Mouse (Mus musculus): Measurements from ENCODE around the gene Stom. TPM values are rescaled to one million over a fixed set of nuclear protein-coding genes. Genes with fewer than 3 reads are reported as not detected.

Stom gene
- 42.2 and 42.7 TPM in 2 replicates for polyA plus RNA-seq (2016; fragmentation: Nextera tagmentation; extraction: Ambion mirVana)

GRCm38 (mm10) chr2:35336388-35337280 lies at the start of gene Stom:
Gene Stom (minus strand): TSS chr2:35336976.
- Histone ChIP-seq H3K27ac (ENCODE audit: poor library complexity, severe bottlenecking) (peak within 1 kb of the TSS; percentile 90), H3K4me2 (peak within 1 kb of the TSS; percentile 96), H3K4me1 (replicated peaks) (peaks cover 16% of the 10 kb centered on the region), H3K9ac (peak within 1 kb of the TSS; percentile 83), H3K36me3 (no peaks in the 10 kb centered on the region), H3K4me3 (peak within 1 kb of the TSS; percentile 78), H3K9me3 (replicated peaks) (no peaks in the 10 kb centered on the region), H3K27me3 (replicated peaks) (no peaks in the 10 kb centered on the region)
- peak; percentile 98 for ATAC-seq (ENCODE audit: insufficient number of reproducible peaks, low FRiP score)
- 0% methylated on average over 45 of the region's 45 CpGs for WGBS

GRCm38 (mm10) chr2:35385441-35385871 lies 48.7 kb upstream of the Stom start:
- peaks cover 5% of the 10 kb centered on the region; the same call in 1 of the 2 replicates for H3K9me3 ChIP-seq (replicated peaks)
- H3K4me2 ChIP-seq, result no peak overlapping the region
- H3K27ac ChIP-seq (ENCODE audit: poor library complexity, severe bottlenecking), result no peak overlapping the region
- H3K4me3 ChIP-seq, result no peak overlapping the region
- H3K27me3 ChIP-seq (replicated peaks), result no peaks in the 10 kb centered on the region
- no peaks in the 10 kb centered on the region for H3K36me3 ChIP-seq
- no peak overlapping the region for H3K9ac ChIP-seq
- H3K4me1 ChIP-seq (replicated peaks), result peaks cover 6% of the 10 kb centered on the region; the same call in 1 of the 2 replicates
- ATAC-seq (ENCODE audit: insufficient number of reproducible peaks, low FRiP score), result no peak
- WGBS, result 65% methylated on average over 9 of the region's 9 CpGs

DNA sequence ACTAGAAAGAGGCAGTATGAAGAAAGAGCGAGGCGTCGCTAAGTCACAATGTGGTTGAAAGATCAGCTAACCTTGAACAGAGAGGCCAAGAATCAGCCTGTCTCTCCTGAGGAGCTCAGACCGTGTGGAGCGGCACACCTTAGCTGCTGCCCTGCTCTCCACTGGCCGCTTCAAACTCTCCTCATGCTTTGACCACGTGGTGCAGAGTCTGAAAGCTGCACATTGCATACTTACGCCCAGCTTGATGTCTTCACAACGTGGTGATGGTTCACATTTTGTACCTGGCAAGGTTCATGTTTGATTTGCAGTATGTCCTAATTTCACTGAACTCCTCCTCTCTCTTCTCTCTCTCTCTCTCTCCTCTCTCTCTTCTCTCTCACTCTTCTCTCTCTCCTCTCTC lies 42.5 kb upstream of the Stom start:
- Histone ChIP-seq H3K9me3 (replicated peaks) (no peaks in the 10 kb centered on the region), H3K9ac (no peak overlapping the region), H3K36me3 (no peaks in the 10 kb centered on the region), H3K27me3 (replicated peaks) (no peaks in the 10 kb centered on the region), H3K27ac (ENCODE audit: poor library complexity, severe bottlenecking) (no peak overlapping the region), H3K4me3 (no peak overlapping the region), H3K4me1 (replicated peaks) (no peaks in the 10 kb centered on the region), H3K4me2 (no peak overlapping the region)
- no peak for ATAC-seq (ENCODE audit: insufficient number of reproducible peaks, low FRiP score)
- WGBS, result 66% methylated on average over 9 of the region's 9 CpGs

DNA sequence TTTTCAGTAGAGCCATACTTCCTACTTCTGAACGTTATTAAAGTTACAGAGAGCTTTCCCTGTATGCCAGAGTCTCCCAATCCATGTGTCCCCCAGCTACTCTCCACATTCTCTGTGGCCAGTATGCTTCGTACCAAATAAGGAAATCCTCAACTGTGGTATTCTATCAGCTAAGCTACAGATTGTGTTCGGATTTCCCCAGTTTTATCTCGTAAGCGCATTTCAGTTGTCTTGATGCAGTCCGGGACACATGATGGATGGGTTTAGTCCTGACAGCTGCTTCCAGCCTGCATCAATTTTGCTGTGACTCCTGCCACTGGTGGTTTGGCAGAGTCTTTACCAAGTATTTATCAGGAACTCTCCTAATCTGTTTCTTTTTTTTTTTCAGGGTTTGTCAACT lies 40.8 kb upstream of the Stom start:
- H3K4me1 ChIP-seq (replicated peaks), result no peaks in the 10 kb centered on the region
- no peaks in the 10 kb centered on the region for H3K27me3 ChIP-seq (replicated peaks)
- no peak overlapping the region for H3K4me3 ChIP-seq
- H3K27ac ChIP-seq (ENCODE audit: poor library complexity, severe bottlenecking), result no peak overlapping the region
- no peak for ATAC-seq (ENCODE audit: insufficient number of reproducible peaks, low FRiP score)
- H3K4me2 ChIP-seq, result no peak overlapping the region
- WGBS, result 12% methylated on average over 6 of the region's 6 CpGs
- no peaks in the 10 kb centered on the region for H3K36me3 ChIP-seq
- H3K9ac ChIP-seq, result no peak overlapping the region
- no peaks in the 10 kb centered on the region for H3K9me3 ChIP-seq (replicated peaks)

GRCm38 (mm10) chr2:35373003-35373402 lies 36.2 kb upstream of the Stom start:
- 18% methylated on average over 3 of the region's 3 CpGs for WGBS
- Histone ChIP-seq H3K4me2 (no peak overlapping the region), H3K27me3 (replicated peaks) (no peaks in the 10 kb centered on the region), H3K27ac (ENCODE audit: poor library complexity, severe bottlenecking) (no peak overlapping the region), H3K4me3 (no peak overlapping the region), H3K9me3 (replicated peaks) (no peaks in the 10 kb centered on the region), H3K4me1 (replicated peaks) (no peaks in the 10 kb centered on the region), H3K9ac (no peak overlapping the region), H3K36me3 (no peaks in the 10 kb centered on the region)
- no peak for ATAC-seq (ENCODE audit: insufficient number of reproducible peaks, low FRiP score)

DNA sequence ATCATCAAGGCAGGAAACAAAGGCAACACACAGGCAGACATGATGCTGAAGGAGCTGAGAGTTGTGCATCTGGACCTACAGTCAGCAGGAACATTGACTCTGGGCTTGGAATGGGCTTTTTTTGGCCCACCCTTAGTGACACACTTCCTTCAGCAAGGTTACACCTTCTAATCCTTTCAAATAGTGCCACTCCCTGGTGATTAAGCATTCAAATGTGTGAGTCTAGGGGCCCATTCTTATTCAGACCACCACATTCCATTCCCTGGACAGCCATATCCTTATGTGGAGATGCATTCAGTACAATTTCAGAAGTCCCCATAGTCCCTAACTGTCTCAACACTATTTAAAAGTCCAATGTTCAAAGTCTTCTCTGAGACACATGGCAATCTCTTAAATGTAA lies 33.9 kb upstream of the Stom start:
- Histone ChIP-seq H3K9ac (no peak overlapping the region), H3K4me3 (no peak overlapping the region), H3K4me2 (no peak overlapping the region), H3K27me3 (replicated peaks) (no peaks in the 10 kb centered on the region), H3K9me3 (replicated peaks) (no peaks in the 10 kb centered on the region), H3K36me3 (no peaks in the 10 kb centered on the region), H3K27ac (ENCODE audit: poor library complexity, severe bottlenecking) (no peak overlapping the region), H3K4me1 (replicated peaks) (no peaks in the 10 kb centered on the region)
- ATAC-seq (ENCODE audit: insufficient number of reproducible peaks, low FRiP score), result no peak

- Histone ChIP-seq H3K9ac (no peak within 1 kb of the TSS), H3K9me3 (replicated peaks) (peaks cover 3% of the 10 kb centered on the region; the same call in 1 of the 2 replicates), H3K4me1 (replicated peaks) (no peaks in the 10 kb centered on the region), H3K36me3 (no peaks in the 10 kb centered on the region), H3K27ac (ENCODE audit: poor library complexity, severe bottlenecking) (no peak within 1 kb of the TSS), H3K4me3 (no peak within 1 kb of the TSS), H3K27me3 (replicated peaks) (no peaks in the 10 kb centered on the region), H3K4me2 (no peak within 1 kb of the TSS)
- no peak for ATAC-seq (ENCODE audit: insufficient number of reproducible peaks, low FRiP score)
- 48% methylated on average over 2 of the region's 2 CpGs for WGBS
Observed at GRCm38 (mm10) chr2:35367629-35368028, 30.9 kb upstream of the Stom start, which contains the start of gene 4930568D16Rik. Gene 4930568D16Rik (minus strand): TSS chr2:35367729.

- H3K27me3 ChIP-seq (replicated peaks), result no peaks in the 10 kb centered on the region
- no peak overlapping the region for H3K4me3 ChIP-seq
- H3K36me3 ChIP-seq, result no peaks in the 10 kb centered on the region
- H3K9me3 ChIP-seq (replicated peaks), result no peaks in the 10 kb centered on the region
- no peaks in the 10 kb centered on the region for H3K4me1 ChIP-seq (replicated peaks)
- H3K9ac ChIP-seq, result no peak overlapping the region
- no peak overlapping the region for H3K4me2 ChIP-seq
- 43% methylated on average over 5 of the region's 5 CpGs for WGBS
- ATAC-seq (ENCODE audit: insufficient number of reproducible peaks, low FRiP score), result no peak
- H3K27ac ChIP-seq (ENCODE audit: poor library complexity, severe bottlenecking), result no peak overlapping the region
Observed at GRCm38 (mm10) chr2:35349184-35349583, 12.4 kb upstream of the Stom start.

GRCm38 (mm10) chr2:35345984-35346383 lies 9.2 kb upstream of the Stom start:
- Histone ChIP-seq H3K36me3 (no peaks in the 10 kb centered on the region), H3K9me3 (replicated peaks) (no peaks in the 10 kb centered on the region), H3K4me1 (replicated peaks) (no peaks in the 10 kb centered on the region), H3K4me3 (no peak overlapping the region), H3K27ac (ENCODE audit: poor library complexity, severe bottlenecking) (no peak overlapping the region), H3K4me2 (no peak overlapping the region), H3K9ac (no peak overlapping the region), H3K27me3 (replicated peaks) (no peaks in the 10 kb centered on the region)
- no peak for ATAC-seq (ENCODE audit: insufficient number of reproducible peaks, low FRiP score)
- WGBS, result 43% methylated on average over 2 of the region's 2 CpGs

DNA sequence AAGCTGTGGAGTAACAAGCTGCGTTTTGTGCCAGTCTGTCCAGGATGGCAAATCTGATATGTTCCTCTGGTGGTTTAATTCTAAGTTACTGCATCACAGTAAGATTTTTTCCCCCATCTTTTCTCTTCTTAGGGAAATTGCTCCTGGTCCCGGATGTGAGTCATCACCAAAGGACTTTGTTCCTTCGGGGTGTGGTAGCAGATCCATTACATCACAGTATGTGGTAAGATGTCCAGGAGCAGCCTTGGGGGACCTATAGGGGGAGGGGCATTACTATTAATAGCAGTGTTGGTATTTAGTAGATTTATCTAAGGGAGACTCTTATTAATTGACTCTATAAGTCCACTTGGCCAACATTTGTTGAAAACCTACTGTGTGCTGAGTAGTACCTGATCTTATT lies 5.8 kb upstream of the Stom start:
- Histone ChIP-seq H3K4me2 (no peak overlapping the region), H3K27ac (ENCODE audit: poor library complexity, severe bottlenecking) (no peak overlapping the region), H3K4me3 (no peak overlapping the region), H3K4me1 (replicated peaks) (no peaks in the 10 kb centered on the region), H3K9ac (no peak overlapping the region), H3K9me3 (replicated peaks) (no peaks in the 10 kb centered on the region), H3K27me3 (replicated peaks) (no peaks in the 10 kb centered on the region), H3K36me3 (no peaks in the 10 kb centered on the region)
- no peak for ATAC-seq (ENCODE audit: insufficient number of reproducible peaks, low FRiP score)
- 63% methylated on average over 3 of the region's 3 CpGs for WGBS

DNA sequence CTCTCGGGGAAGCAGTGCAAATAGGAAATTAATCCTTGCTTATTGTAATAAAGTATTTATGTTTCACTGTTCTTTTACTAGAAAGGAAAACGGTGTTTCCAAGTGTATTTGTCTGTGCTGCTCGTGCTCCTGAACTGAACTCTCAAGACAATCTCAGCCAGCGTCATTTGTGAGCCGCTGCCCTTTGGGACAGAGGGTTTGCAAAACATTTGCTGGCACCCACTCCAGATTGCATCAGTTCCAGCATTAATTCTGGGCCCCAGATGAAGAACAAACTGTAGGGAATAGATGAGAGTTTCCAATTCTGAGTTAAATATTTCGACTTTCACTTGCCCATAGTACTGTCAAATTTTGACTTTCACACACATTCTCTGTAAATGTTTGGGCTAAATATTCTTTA lies 1.9 kb upstream of the Stom start:
- no peak overlapping the region for H3K4me3 ChIP-seq
- H3K36me3 ChIP-seq, result no peaks in the 10 kb centered on the region
- no peak overlapping the region for H3K4me2 ChIP-seq
- peaks cover 16% of the 10 kb centered on the region for H3K4me1 ChIP-seq (replicated peaks)
- ATAC-seq (ENCODE audit: insufficient number of reproducible peaks, low FRiP score), result no peak
- no peaks in the 10 kb centered on the region for H3K9me3 ChIP-seq (replicated peaks)
- H3K9ac ChIP-seq, result no peak overlapping the region
- no peak overlapping the region for H3K27ac ChIP-seq (ENCODE audit: poor library complexity, severe bottlenecking)
- no peaks in the 10 kb centered on the region for H3K27me3 ChIP-seq (replicated peaks)
- 82% methylated on average over 6 of the region's 6 CpGs for WGBS

Data from heart, embryonic 12.5 days (tissue).